Mouse (Mus musculus) ES-E14 (cell line): ENCODE results near the gene Fitm2.

Source experiments
- HCFC1 ChIP-seq: IDR thresholded peaks from 2 replicates; pipeline ENCODE4 v1.6.1; 2012; ENCODE audit warnings: low read length, inconsistent platforms, borderline replicate concordance; ENCODE audit not compliant: insufficient read depth
- ZC3H11A ChIP-seq: IDR thresholded peaks from 2 replicates; pipeline ENCODE4 v1.6.1; 2012; ENCODE audit warnings: low read depth, mild to moderate bottlenecking, inconsistent platforms, low read length, borderline replicate concordance
- ZNF384 ChIP-seq: IDR thresholded peaks from 2 replicates; pipeline ENCODE4 v1.6.1; 2012; ENCODE audit warnings: low read depth, low read length, inconsistent platforms

DNA sequence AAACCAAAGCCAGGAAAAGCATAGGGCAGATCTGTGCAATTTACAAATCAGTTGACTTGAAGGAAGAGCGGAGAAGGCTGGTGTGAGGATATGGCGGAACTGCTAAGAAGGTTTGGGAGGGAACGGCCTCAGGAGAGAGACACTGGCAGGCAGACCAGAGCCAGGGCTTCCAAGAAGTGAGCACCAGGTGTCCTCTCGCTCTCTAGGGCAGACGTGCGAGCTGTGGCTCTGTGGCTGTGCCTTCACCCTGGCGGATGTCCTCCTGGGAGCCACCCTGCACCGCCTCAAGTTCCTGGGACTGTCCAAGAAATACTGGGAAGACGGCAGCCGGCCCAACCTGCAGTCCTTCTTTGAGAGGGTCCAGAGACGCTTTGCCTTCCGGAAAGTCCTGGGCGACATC lies 19.1 kb downstream of the Fitm2 start:
- TF ChIP-seq HCFC1, result no peak
- TF ChIP-seq ZNF384, result no peak
- no peak for TF ChIP-seq ZC3H11A
